Mouse (Mus musculus) stomach, embryonic 14.5 days (tissue): ENCODE results near the gene Celsr1. TPM values are rescaled to one million over a fixed set of nuclear protein-coding genes. Genes with fewer than 3 reads are reported as not detected.

Experiments used
- ATAC-seq: fragments of 200-750 bp; cut with Nextera tagmentation; 2 replicates; pipeline ENCODE4 v1.8.0; 2017; ENCODE audit warnings: low read depth, moderate TSS enrichment; ENCODE audit not compliant: insufficient number of reproducible peaks, insufficient read depth, low FRiP score
- H3K27ac ChIP-seq: fragments of 300-500 bp; sonication (generic); 2 replicates; pipeline ENCODE4 v1.5.1; 2014; ENCODE audit warnings: mild to moderate bottlenecking, low read length, moderate library complexity, mixed read lengths
- H3K27me3 ChIP-seq: fragments of 300-500 bp; sonication (generic); 2 replicates; pipeline ENCODE4 v1.6.1; 2014; ENCODE audit warnings: low read length, control low read depth, mixed read lengths; ENCODE audit not compliant: control insufficient read depth, insufficient read depth
- H3K36me3 ChIP-seq: fragments of 300-500 bp; sonication (generic); 2 replicates; pipeline ENCODE4 v1.6.1; 2014; ENCODE audit warnings: mild to moderate bottlenecking, control low read depth, low read length, moderate library complexity, mixed read lengths; ENCODE audit not compliant: control insufficient read depth, insufficient read depth
- H3K4me1 ChIP-seq: fragments of 300-500 bp; sonication (generic); 2 replicates; pipeline ENCODE4 v1.6.1; 2014; ENCODE audit warnings: low read length, control low read depth, mixed read lengths; ENCODE audit not compliant: control insufficient read depth, insufficient read depth
- H3K4me2 ChIP-seq: fragments of 300-500 bp; sonication (generic); replicated peaks from 2 replicates; pipeline ENCODE4 v1.6.1; 2014; ENCODE audit warnings: low read depth, low read length, control low read depth
- H3K4me3 ChIP-seq: fragments of 300-500 bp; sonication (generic); 2 replicates; pipeline ENCODE4 v1.5.1; 2014; ENCODE audit warnings: low read depth, low read length, control low read depth
- H3K9ac ChIP-seq: fragments of 300-500 bp; sonication (generic); replicated peaks from 2 replicates; pipeline ENCODE4 v1.6.1; 2014; ENCODE audit warnings: low read depth, mild to moderate bottlenecking, control low read depth, low read length, moderate library complexity, mixed read lengths
- H3K9me3 ChIP-seq: fragments of 300-500 bp; sonication (generic); 2 replicates; pipeline ENCODE4 v1.6.1; 2016; ENCODE audit warnings: low read depth, low read length, control low read depth; ENCODE audit not compliant: control insufficient read depth
- WGBS: fragments of 180-500 bp; shearing (Covaris S2); extraction: QIAGEN DNeasy Blood & Tissue Kit; methylation state at CpG from one replicate; pipeline ENCODE4 v1.1.7; 2014; 5-methylcytosine and 5-hydroxymethylcytosine counted together
- polyA plus RNA-seq: library from polyadenylated mRNA; unstranded; fragments of >200 nt; fragmentation: Nextera tagmentation; extraction: Ambion mirVana; gene quantifications from 2 replicates; pipeline ENCODE4 v1.2.1, GENCODE M21; 2014

Celsr1 gene
- polyA plus RNA-seq, 1 experiment from 2014 or later: 7.8 TPM

- Histone ChIP-seq H3K9me3 (no peaks in the 10 kb centered on the region), H3K4me3 (no peak overlapping the region), H3K9ac (no peak overlapping the region), H3K4me2 (no peak overlapping the region), H3K27me3 (no peaks in the 10 kb centered on the region), H3K4me1 (no peaks in the 10 kb centered on the region), H3K36me3 (no peaks in the 10 kb centered on the region), H3K27ac (no peak overlapping the region)
- no peak for ATAC-seq
- 34% methylated on average over 3 of the region's 3 CpGs for WGBS
Measured at GRCm38 (mm10) chr15:85982416-85982775, 51.2 kb downstream of the Celsr1 start.

GRCm38 (mm10) chr15:85981768-85982415 lies 51.7 kb downstream of the Celsr1 start:
- no peak for ATAC-seq
- no peaks in the 10 kb centered on the region for H3K4me1 ChIP-seq
- H3K9me3 ChIP-seq: no peaks in the 10 kb centered on the region
- H3K4me3 ChIP-seq: no peak overlapping the region
- no peak overlapping the region for H3K9ac ChIP-seq
- no peaks in the 10 kb centered on the region for H3K27me3 ChIP-seq
- no peak overlapping the region for H3K27ac ChIP-seq
- 28% methylated on average over 11 of the region's 11 CpGs for WGBS
- no peaks in the 10 kb centered on the region for H3K36me3 ChIP-seq
- H3K4me2 ChIP-seq: no peak overlapping the region

GRCm38 (mm10) chr15:85977086-85977485 lies 56.5 kb downstream of the Celsr1 start:
- peak; percentile 10; the same call in 1 of the 2 replicates for ATAC-seq
- Histone ChIP-seq H3K4me3 (no peak overlapping the region), H3K27me3 (no peaks in the 10 kb centered on the region), H3K36me3 (no peaks in the 10 kb centered on the region), H3K9me3 (no peaks in the 10 kb centered on the region), H3K27ac (no peak overlapping the region), H3K4me1 (0 out of 2 replicates have a peak, but pooled peaks cover 6% of the 10 kb centered on the region), H3K9ac (no peak overlapping the region), H3K4me2 (no peak overlapping the region)
- 78% methylated on average over 9 of the region's 9 CpGs for WGBS

- no peak overlapping the region for H3K4me3 ChIP-seq
- no peak for ATAC-seq
- H3K9me3 ChIP-seq: no peaks in the 10 kb centered on the region
- no peak overlapping the region for H3K4me2 ChIP-seq
- H3K4me1 ChIP-seq: 0 out of 2 replicates have a peak, but pooled peaks cover 6% of the 10 kb centered on the region
- H3K27ac ChIP-seq: no peak overlapping the region
- WGBS: 52% methylated on average over 16 of the region's 16 CpGs
- no peaks in the 10 kb centered on the region for H3K36me3 ChIP-seq
- no peaks in the 10 kb centered on the region for H3K27me3 ChIP-seq
- H3K9ac ChIP-seq: no peak overlapping the region
Measured at GRCm38 (mm10) chr15:85975746-85976145, 57.8 kb downstream of the Celsr1 start.

- Histone ChIP-seq H3K36me3 (no peaks in the 10 kb centered on the region), H3K4me1 (peaks cover 13% of the 10 kb centered on the region), H3K9ac (no peak overlapping the region), H3K4me2 (no peak overlapping the region), H3K27ac (no peak overlapping the region), H3K4me3 (no peak overlapping the region), H3K9me3 (no peaks in the 10 kb centered on the region), H3K27me3 (no peaks in the 10 kb centered on the region)
- 54% methylated on average over 5 of the region's 5 CpGs for WGBS
- no peak for ATAC-seq
Measured at GRCm38 (mm10) chr15:85971596-85971995, 62.0 kb downstream of the Celsr1 start.

- whole genome bisulfite sequencing: 60% methylated on average over 8 of the region's 8 CpGs
- Histone ChIP-seq H3K4me1 (peaks cover 13% of the 10 kb centered on the region), H3K4me2 (no peak overlapping the region)
Measured at GRCm38 (mm10) chr15:85970441-85970840, 63.1 kb downstream of the Celsr1 start.

GRCm38 (mm10) chr15:85969707-85970153 lies 63.8 kb downstream of the Celsr1 start:
- Histone ChIP-seq H3K9me3 (no peaks in the 10 kb centered on the region), H3K27me3 (no peaks in the 10 kb centered on the region), H3K27ac (peak overlapping the region; percentile 56; the same call in 1 of the 2 replicates), H3K36me3 (no peaks in the 10 kb centered on the region), H3K9ac (no peak overlapping the region), H3K4me1 (peaks cover 12% of the 10 kb centered on the region), H3K4me3 (no peak overlapping the region), H3K4me2 (no peak overlapping the region)
- 0 out of 2 replicates have a peak, but pooled peaks have one; percentile 34 for ATAC-seq
- 47% methylated on average over 3 of the region's 3 CpGs for WGBS

More at GRCm38 (mm10) chr15:85970441-85970840, 63.1 kb downstream of the Celsr1 start:
- Histone ChIP-seq H3K9me3 (no peaks in the 10 kb centered on the region), H3K9ac (no peak overlapping the region), H3K36me3 (no peaks in the 10 kb centered on the region), H3K27ac (no peak overlapping the region), H3K4me3 (no peak overlapping the region), H3K27me3 (no peaks in the 10 kb centered on the region)
- no peak for ATAC-seq

- H3K4me1 ChIP-seq: peaks cover 7% of the 10 kb centered on the region
- WGBS: 71% methylated on average over 7 of the region's 7 CpGs
- peak overlapping the region; percentile 56 for H3K27ac ChIP-seq
- no peaks in the 10 kb centered on the region for H3K36me3 ChIP-seq
- no peak for ATAC-seq
- no peak overlapping the region for H3K9ac ChIP-seq
- no peaks in the 10 kb centered on the region for H3K9me3 ChIP-seq
- H3K4me3 ChIP-seq: no peak overlapping the region
- no peaks in the 10 kb centered on the region for H3K27me3 ChIP-seq
- H3K4me2 ChIP-seq: no peak overlapping the region
Measured at GRCm38 (mm10) chr15:85969291-85969690, 64.3 kb downstream of the Celsr1 start.

GRCm38 (mm10) chr15:85966032-85966431 lies 67.5 kb downstream of the Celsr1 start:
- Histone ChIP-seq H3K36me3 (no peaks in the 10 kb centered on the region), H3K9ac (no peak overlapping the region), H3K4me1 (peaks cover 9% of the 10 kb centered on the region), H3K27ac (no peak overlapping the region), H3K4me3 (no peak overlapping the region), H3K9me3 (no peaks in the 10 kb centered on the region), H3K27me3 (no peaks in the 10 kb centered on the region), H3K4me2 (no peak overlapping the region)
- ATAC-seq: no peak
- WGBS: 84% methylated on average over 7 of the region's 7 CpGs
